ENCODE assay signal across 15 mouse cellular contexts in the genomic region with DNA sequence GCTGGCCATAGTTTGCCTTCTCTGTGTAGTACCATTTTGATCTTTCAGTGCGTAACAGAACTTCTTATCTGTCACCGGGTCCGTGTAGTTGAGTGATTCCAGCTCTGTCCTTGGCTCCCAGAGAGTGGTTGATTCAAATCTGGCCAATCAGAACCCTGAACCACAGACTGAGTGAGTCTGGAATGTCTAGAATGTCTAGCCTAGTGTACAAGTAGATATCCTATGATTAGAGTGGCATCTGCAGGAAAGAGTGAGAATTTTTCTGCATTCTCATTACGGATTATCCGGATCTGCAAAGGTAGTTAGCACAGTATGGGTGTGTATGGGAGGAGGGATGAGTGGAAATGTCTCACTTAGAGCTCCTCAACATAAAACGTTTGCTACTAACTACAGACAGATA.
DNase-seq lines count a peak whose midpoint lies in the region; ATAC-seq and TF ChIP-seq lines count a peak whose summit lies in the region.
"Had no signal": no experiment of that assay in that cellular context is flagged by ENCODE, and none has a peak within 500 bp of the region (broad histone marks: within the 10 kb centered on the region; RNA-seq: fewer than 3 reads in every experiment).

No protein-coding gene starts in this region.

- no peaks in the 10 kb centered on the region for H3K36me3 ChIP-seq in heart, embryonic 11.5 days (ENCODE audit: control insufficient read depth, insufficient read depth, low read length)
- H3K36me3 ChIP-seq in lung, postnatal 0 days (ENCODE audit: insufficient read depth, low read length), result no peaks in the 10 kb centered on the region
- H3K36me3 ChIP-seq in midbrain, embryonic 14.5 days (ENCODE audit: control insufficient read depth, insufficient read depth, low read length), result no peaks in the 10 kb centered on the region
- H3K36me3 ChIP-seq: forebrain, embryonic 12.5 days; midbrain, embryonic 10.5 days; neural tube, embryonic 12.5 days had no signal

- H3K4me1 ChIP-seq in heart, embryonic 11.5 days (ENCODE audit: control insufficient read depth, insufficient read depth, low read length), result no peaks in the 10 kb centered on the region; the same call in 1 of the 2 replicates
- no peaks in the 10 kb centered on the region for H3K4me1 ChIP-seq in lung, postnatal 0 days (ENCODE audit: insufficient read depth, low read depth, low read length)
- no peaks in the 10 kb centered on the region for H3K4me1 ChIP-seq in midbrain, embryonic 14.5 days (ENCODE audit: control insufficient read depth, insufficient read depth, low read length)
- H3K4me1 ChIP-seq: forebrain, embryonic 12.5 days; neural tube, embryonic 12.5 days had no signal

- H3K9me3 ChIP-seq in heart, embryonic 11.5 days (replicated peaks; ENCODE audit: control insufficient read depth, low read length), result no peaks in the 10 kb centered on the region
- no peaks in the 10 kb centered on the region for H3K9me3 ChIP-seq in lung, postnatal 0 days (ENCODE audit: low read length)
- no peaks in the 10 kb centered on the region for H3K9me3 ChIP-seq in midbrain, embryonic 14.5 days (ENCODE audit: control insufficient read depth, low read length)
- H3K9me3 ChIP-seq: forebrain, embryonic 12.5 days; midbrain, embryonic 10.5 days; neural tube, embryonic 12.5 days had no signal

- TF ChIP-seq EP300 in lung, postnatal 0 days (IDR thresholded peaks at IDR 0.05), result no peak

- H3K4me3 ChIP-seq in heart, embryonic 11.5 days (ENCODE audit: low read depth, low read length), result no peak overlapping the region
- no peak overlapping the region for H3K4me3 ChIP-seq in lung, postnatal 0 days (ENCODE audit: low read depth, low read length)
- H3K4me3 ChIP-seq in midbrain, embryonic 14.5 days (replicated peaks; ENCODE audit: low read depth, low read length), result no peak overlapping the region
- H3K4me3 ChIP-seq: forebrain, embryonic 12.5 days; midbrain, embryonic 10.5 days; neural tube, embryonic 12.5 days had no signal

- no peak overlapping the region for H3K9ac ChIP-seq in heart, embryonic 11.5 days (ENCODE audit: low read depth, low read length)
- H3K9ac ChIP-seq in lung, postnatal 0 days (replicated peaks; ENCODE audit: low read depth), result no peak overlapping the region
- no peak overlapping the region for H3K9ac ChIP-seq in midbrain, embryonic 14.5 days (replicated peaks; ENCODE audit: low read length)
- H3K9ac ChIP-seq: forebrain, embryonic 12.5 days; liver, embryonic 14.5 days; neural tube, embryonic 12.5 days had no signal

- WGBS in heart, embryonic 11.5 days (ENCODE audit: insufficient replicate concordance), result 23% methylated on average over 6 of the region's 6 CpGs
- 40% methylated on average over 6 of the region's 6 CpGs for WGBS in lung, postnatal 0 days
- 85% methylated on average over 6 of the region's 6 CpGs for WGBS in midbrain, embryonic 14.5 days

- no peaks in the 10 kb centered on the region for H3K27me3 ChIP-seq in heart, embryonic 11.5 days (ENCODE audit: control insufficient read depth, insufficient read depth, low read length)
- no peaks in the 10 kb centered on the region for H3K27me3 ChIP-seq in lung, postnatal 0 days (replicated peaks; ENCODE audit: insufficient read depth, low read length)
- no peaks in the 10 kb centered on the region for H3K27me3 ChIP-seq in midbrain, embryonic 14.5 days (ENCODE audit: control insufficient read depth, insufficient read depth, low read length)
- H3K27me3 ChIP-seq: forebrain, embryonic 12.5 days; neural tube, embryonic 12.5 days had no signal

- peak; percentile 23; the same call in 1 of the 2 replicates for TF ChIP-seq CTCF in lung, postnatal 0 days (IDR thresholded peaks at IDR 0.05)

- H3K4me2 ChIP-seq in heart, embryonic 11.5 days, result no peak overlapping the region
- no peak overlapping the region for H3K4me2 ChIP-seq in lung, postnatal 0 days (replicated peaks; ENCODE audit: low read depth, low read length)
- no peak overlapping the region for H3K4me2 ChIP-seq in midbrain, embryonic 14.5 days (ENCODE audit: low read length)
- H3K4me2 ChIP-seq: forebrain, embryonic 12.5 days; neural tube, embryonic 12.5 days had no signal

- no peak overlapping the region for H3K27ac ChIP-seq in heart, embryonic 11.5 days (ENCODE audit: low read depth, low read length)
- H3K27ac ChIP-seq in lung, postnatal 0 days (ENCODE audit: low read length), result no peak overlapping the region
- H3K27ac ChIP-seq in midbrain, embryonic 14.5 days (replicated peaks; ENCODE audit: low read depth, low read length), result no peak overlapping the region
- H3K27ac ChIP-seq: forebrain, embryonic 12.5 days; liver, embryonic 14.5 days; midbrain, embryonic 10.5 days; neural tube, embryonic 12.5 days had no signal

- no peak for ATAC-seq in heart, embryonic 11.5 days (replicated peaks; ENCODE audit: insufficient number of reproducible peaks, low FRiP score, low TSS enrichment)
- peak; percentile 52; the same call in 1 of the 2 replicates for ATAC-seq in lung, postnatal 0 days
- no peak for ATAC-seq in midbrain, embryonic 14.5 days (ENCODE audit: low FRiP score, low TSS enrichment)
- no peak for ATAC-seq in monocyte, adult 5-6 weeks (replicated peaks; ENCODE audit: insufficient number of reproducible peaks, low FRiP score, low TSS enrichment, poor library complexity, severe bottlenecking)
- ATAC-seq: intestine, embryonic 16.5 days had no signal

- DNase-seq in heart, adult 11 months, result peak; percentile 45
- DNase-seq in kidney, postnatal 14 days, result peak; percentile 41
- DNase-seq in kidney, postnatal 25 days, result no peak
- peak; percentile 35 for DNase-seq in ZHBTc4 (ENCODE audit: low read depth, low spot score)
- DNase-seq in lung, postnatal 0 days (ENCODE audit: low spot score), result peak; percentile 35
- DNase-seq in midbrain, embryonic 14.5 days, result no peak
- DNase-seq: gastrocnemius, postnatal 36 days; right cerebral cortex, adult 18-20 months had no signal

Comparison
In these comparisons a context has a peak if more than half of its experiments do, and no peak if none do; other contexts are left out.
1. DNase-seq: peak in heart, adult 11 months (single experiment), kidney, postnatal 14 days (single experiment), ZHBTc4 (single experiment) and lung, postnatal 0 days (single experiment); none in kidney, postnatal 25 days (0 of 2) and midbrain, embryonic 14.5 days (single experiment).